Mouse (Mus musculus) E14TG2a.4 (cell line): ENCODE data around the gene Rtn4rl1.

Source experiments
- H3K27me3 ChIP-seq: 2 replicates; pipeline ENCODE4 v1.6.1; 2014; ENCODE audit warnings: low read length, control low read depth; ENCODE audit not compliant: insufficient read depth
- H3K36me3 ChIP-seq: 2 replicates; pipeline ENCODE4 v1.6.1; 2014; ENCODE audit warnings: low read length, control low read depth; ENCODE audit not compliant: insufficient read depth
- H3K4me1 ChIP-seq: replicated peaks from 2 replicates; pipeline ENCODE4 v1.6.1; 2014; ENCODE audit warnings: low read depth, low read length, control low read depth
- H3K4me3 ChIP-seq: replicated peaks from 2 replicates; pipeline ENCODE4 v1.5.1; 2014; ENCODE audit warnings: mild to moderate bottlenecking, low read length
- H3K9me3 ChIP-seq: 2 replicates; pipeline ENCODE4 v1.6.1; 2014; ENCODE audit warnings: low read length, control low read depth
- CTCF ChIP-seq: conservative IDR thresholded peaks from 2 replicates; pipeline ENCODE4 v1.5.1; 2014; ENCODE audit warnings: low read length
- NANOG ChIP-seq: IDR thresholded peaks from 2 replicates; pipeline ENCODE4 v1.6.1; 2014; ENCODE audit warnings: borderline replicate concordance, low read length, mixed read lengths
- POU5F1 ChIP-seq: IDR thresholded peaks from 2 replicates; pipeline ENCODE4 v1.6.1; 2014; ENCODE audit warnings: low read length, borderline replicate concordance

Rtn4rl1 gene

DNA sequence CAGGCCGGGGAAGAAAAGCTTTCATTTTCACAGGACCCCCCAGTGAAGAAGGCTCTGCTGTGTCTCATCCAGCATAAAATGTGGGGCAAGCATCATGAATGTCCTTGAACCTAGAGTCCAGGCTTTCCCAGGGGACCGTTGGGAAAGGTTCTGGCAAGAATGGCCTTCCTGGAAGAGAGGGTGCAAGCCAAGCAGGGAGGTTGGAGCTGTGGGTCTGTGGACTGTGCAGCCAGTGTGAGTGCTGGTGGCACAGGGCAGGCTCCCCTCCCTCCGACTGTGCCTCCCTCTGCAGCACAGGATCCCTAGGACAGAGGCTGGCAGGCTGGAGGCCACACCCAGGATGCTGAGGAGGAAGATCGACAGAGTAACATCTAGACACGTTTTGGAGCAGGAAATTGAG, 69.2 kb downstream of the Rtn4rl1 start:
- Histone ChIP-seq H3K4me3 (no peak overlapping the region), H3K4me1 (peaks cover 31% of the 10 kb centered on the region), H3K27me3 (peaks cover 62% of the 10 kb centered on the region), H3K36me3 (no peaks in the 10 kb centered on the region), H3K9me3 (no peaks in the 10 kb centered on the region)
- TF ChIP-seq NANOG: no peak
- TF ChIP-seq POU5F1: no peak
- TF ChIP-seq CTCF: no peak

DNA sequence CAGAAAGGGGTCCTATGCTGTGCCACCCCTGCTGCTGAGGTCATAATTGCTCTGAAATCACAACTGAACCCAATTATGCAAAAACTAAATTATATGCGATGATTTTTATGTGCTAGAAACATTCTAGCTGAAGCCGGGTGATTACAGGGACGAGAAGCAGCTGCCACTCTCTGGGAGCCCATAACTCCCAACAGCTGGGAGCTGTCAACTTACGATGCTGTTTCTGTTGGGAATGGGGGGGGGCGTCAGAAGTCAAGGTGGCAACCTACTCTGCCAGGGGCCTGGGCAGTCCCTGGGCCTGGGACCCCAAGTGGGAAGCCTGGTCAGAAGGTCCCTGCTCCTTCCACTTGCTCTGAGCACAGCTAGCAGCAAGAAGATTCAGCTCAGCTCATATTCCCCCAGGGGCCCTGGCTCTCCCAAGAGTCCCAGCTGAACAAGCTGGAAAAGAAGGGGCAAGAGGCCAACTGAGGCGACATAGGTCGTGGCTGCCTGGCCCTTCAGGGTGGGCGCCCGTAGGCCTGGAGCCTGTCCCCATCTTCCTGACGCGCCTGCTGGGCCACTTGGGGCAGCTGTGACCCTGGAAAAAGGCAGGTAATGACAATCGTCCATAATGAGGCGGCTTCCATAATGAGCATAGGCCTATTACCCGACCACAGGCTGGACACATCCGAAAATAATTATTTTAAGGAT, 69.8 kb downstream of the Rtn4rl1 start:
- Histone ChIP-seq H3K9me3 (no peaks in the 10 kb centered on the region), H3K36me3 (no peaks in the 10 kb centered on the region), H3K27me3 (peaks cover 62% of the 10 kb centered on the region), H3K4me3 (no peak overlapping the region), H3K4me1 (peaks cover 31% of the 10 kb centered on the region)
- TF ChIP-seq NANOG: no peak
- no peak for TF ChIP-seq POU5F1
- no peak for TF ChIP-seq CTCF

DNA sequence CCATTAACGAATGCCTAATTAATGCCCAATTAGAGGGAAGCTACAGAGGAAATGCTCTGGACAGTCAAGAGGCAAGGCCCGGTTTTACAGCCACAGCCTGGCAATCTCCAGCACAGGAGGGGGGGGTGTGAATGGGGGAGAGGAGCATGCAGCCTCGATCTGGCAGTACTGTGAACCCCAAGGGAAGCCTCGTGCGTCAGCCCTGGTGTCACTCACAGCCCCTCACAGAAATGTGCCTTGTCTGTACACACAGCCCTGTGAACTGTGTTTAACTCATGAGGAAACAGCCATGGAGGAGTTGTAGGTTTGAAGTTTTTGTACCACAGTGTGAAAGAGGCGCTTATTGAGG, 70.4 kb downstream of the Rtn4rl1 start:
- no peaks in the 10 kb centered on the region for H3K36me3 ChIP-seq
- no peak overlapping the region for H3K4me3 ChIP-seq
- TF ChIP-seq CTCF (no peak), NANOG (no peak), POU5F1 (no peak)
- H3K9me3 ChIP-seq: no peaks in the 10 kb centered on the region
- H3K27me3 ChIP-seq: peaks cover 62% of the 10 kb centered on the region
- peaks cover 31% of the 10 kb centered on the region for H3K4me1 ChIP-seq

DNA sequence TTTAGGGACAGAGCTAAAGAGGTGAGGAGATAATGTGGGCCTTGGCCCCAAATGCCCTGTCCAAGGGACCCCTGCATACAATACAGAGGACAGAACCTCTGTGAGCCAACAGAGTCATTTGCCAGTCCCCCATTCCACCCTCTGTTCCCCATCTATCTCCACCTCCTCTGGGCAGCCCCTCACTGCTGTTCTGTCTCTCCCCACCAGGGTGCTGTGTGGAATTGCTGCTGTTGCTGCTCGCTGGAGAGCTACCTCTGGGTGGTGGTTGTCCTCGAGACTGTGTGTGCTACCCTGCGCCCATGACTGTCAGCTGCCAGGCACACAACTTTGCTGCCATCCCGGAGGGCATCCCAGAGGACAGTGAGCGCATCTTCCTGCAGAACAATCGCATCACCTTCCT, 71.0 kb downstream of the Rtn4rl1 start:
- H3K9me3 ChIP-seq: no peaks in the 10 kb centered on the region
- peaks cover 57% of the 10 kb centered on the region for H3K27me3 ChIP-seq
- no peaks in the 10 kb centered on the region for H3K36me3 ChIP-seq
- H3K4me1 ChIP-seq: peaks cover 31% of the 10 kb centered on the region
- no peak overlapping the region for H3K4me3 ChIP-seq
- TF ChIP-seq NANOG: no peak
- TF ChIP-seq POU5F1: no peak
- TF ChIP-seq CTCF: peak; percentile 40

DNA sequence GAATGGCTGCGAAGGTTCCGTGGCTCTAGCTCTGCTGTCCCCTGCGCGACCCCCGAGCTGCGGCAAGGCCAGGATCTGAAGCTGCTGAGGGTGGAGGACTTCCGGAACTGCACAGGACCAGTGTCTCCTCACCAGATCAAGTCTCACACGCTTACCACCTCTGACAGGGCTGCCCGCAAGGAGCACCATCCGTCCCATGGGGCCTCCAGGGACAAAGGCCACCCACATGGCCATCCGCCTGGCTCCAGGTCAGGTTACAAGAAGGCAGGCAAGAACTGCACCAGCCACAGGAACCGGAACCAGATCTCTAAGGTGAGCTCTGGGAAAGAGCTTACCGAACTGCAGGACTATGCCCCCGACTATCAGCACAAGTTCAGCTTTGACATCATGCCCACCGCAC, 72.0 kb downstream of the Rtn4rl1 start:
- no peak for TF ChIP-seq NANOG
- no peak for TF ChIP-seq POU5F1
- no peak for TF ChIP-seq CTCF
- Histone ChIP-seq H3K9me3 (no peaks in the 10 kb centered on the region), H3K36me3 (no peaks in the 10 kb centered on the region), H3K27me3 (peaks cover 54% of the 10 kb centered on the region), H3K4me3 (peak overlapping the region; percentile 60), H3K4me1 (peaks cover 36% of the 10 kb centered on the region)

DNA sequence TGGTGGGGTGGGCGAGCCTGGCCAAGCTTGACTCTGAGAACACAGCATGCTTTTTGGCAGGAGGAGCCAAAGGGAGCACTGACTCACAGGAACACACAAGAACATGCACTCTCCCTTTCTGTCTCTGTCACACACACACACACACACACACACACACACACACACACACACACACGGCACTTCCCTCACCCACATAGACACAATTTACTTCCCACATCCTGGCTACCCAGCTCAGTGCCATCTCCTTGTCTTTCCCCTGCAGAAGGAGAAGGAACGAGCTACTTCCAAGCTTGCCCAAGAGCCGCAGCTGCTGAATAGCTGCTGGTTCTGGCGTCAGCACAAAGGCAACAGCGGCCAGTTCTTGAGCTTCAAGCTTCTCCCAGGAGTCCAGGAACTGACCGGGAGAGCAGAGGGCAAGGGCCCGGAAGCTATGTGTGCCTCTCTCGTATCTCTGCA, 74.3 kb downstream of the Rtn4rl1 start:
- Histone ChIP-seq H3K4me1 (peaks cover 40% of the 10 kb centered on the region), H3K4me3 (no peak overlapping the region), H3K36me3 (no peaks in the 10 kb centered on the region), H3K27me3 (peaks cover 41% of the 10 kb centered on the region), H3K9me3 (no peaks in the 10 kb centered on the region)
- no peak for TF ChIP-seq NANOG
- TF ChIP-seq POU5F1: no peak
- no peak for TF ChIP-seq CTCF

DNA sequence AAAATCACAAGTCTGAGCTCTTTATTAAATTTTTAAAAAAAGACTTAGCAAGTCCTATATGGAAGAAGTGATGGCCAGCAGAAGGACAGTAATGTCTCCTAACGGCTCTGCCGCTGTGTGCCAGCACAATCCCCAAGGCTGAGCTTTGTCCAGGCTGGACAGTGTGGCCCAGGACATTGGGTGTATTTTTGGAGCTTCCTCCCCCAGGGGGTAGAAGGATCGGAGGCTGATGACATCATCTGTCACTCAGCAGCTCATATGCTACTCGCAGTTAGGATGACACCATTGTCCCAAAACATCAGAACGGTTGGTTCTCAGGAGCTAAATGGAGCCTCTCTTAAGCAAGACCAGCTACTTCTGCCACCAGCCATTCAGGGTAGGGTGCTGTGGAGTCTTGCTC, 74.9 kb downstream of the Rtn4rl1 start:
- peaks cover 39% of the 10 kb centered on the region for H3K4me1 ChIP-seq
- no peaks in the 10 kb centered on the region for H3K36me3 ChIP-seq
- no peak overlapping the region for H3K4me3 ChIP-seq
- H3K9me3 ChIP-seq: no peaks in the 10 kb centered on the region
- no peak for TF ChIP-seq CTCF
- no peak for TF ChIP-seq POU5F1
- TF ChIP-seq NANOG: no peak
- peaks cover 40% of the 10 kb centered on the region for H3K27me3 ChIP-seq

DNA sequence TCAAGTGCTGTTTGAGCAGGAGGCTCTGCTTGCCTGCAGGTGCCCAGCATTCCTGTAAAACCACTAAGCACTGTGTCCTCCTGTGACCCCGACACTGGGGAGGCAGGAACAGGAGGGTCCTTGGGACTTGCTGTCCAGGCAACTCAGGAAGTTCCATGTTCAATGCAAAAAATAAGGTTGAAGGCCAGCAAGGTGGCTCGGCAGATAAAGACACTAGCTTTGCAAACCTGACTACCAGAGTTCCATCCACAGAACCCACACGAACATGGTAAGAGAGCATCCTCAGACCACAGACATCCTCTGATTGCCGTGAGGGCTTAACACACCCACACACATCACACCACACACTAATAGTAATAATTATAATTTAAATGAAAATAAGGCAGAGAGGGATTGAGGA, 75.6 kb downstream of the Rtn4rl1 start:
- Histone ChIP-seq H3K4me1 (peaks cover 45% of the 10 kb centered on the region), H3K36me3 (no peaks in the 10 kb centered on the region), H3K4me3 (no peak overlapping the region), H3K27me3 (peaks cover 44% of the 10 kb centered on the region), H3K9me3 (no peaks in the 10 kb centered on the region)
- TF ChIP-seq CTCF (no peak), NANOG (no peak), POU5F1 (no peak)

DNA sequence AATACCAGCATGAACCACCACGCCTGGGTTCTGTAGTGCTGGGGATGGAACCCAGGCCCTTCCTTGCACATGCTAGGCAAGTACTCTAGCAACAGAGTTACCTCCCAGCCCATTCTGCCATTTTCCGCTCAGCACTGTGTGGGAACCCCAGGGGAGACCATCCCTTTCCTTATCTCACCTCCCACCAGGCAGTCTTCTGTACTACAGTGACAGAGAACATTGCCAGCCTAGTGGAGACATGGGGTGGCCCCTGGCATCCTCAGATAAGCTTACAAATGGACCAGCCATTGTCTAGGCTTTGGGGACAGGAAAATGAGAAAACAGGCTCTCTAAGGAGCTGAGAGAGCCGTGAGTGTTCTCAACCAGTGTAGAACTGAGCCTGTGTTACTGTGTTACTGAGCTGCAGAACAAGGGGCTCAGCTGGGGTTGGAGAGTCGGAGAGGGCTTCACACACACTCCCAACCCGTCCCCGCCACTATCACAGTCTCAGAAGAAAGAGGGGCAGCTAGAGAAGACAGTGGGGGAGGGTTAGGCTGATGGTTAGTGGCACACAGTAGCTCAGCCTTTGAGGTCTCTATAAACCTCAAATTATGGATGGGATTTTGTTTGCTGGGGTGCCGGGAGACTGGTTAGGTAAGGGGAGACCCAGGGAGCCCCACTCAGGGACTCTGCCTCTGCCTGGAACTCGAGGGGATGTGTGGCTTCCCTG, 76.8 kb downstream of the Rtn4rl1 start:
- H3K4me3 ChIP-seq: peak overlapping the region; percentile 13; the same call in 1 of the 2 replicates
- H3K4me1 ChIP-seq: peaks cover 45% of the 10 kb centered on the region
- TF ChIP-seq CTCF: no peak
- TF ChIP-seq NANOG: no peak
- no peak for TF ChIP-seq POU5F1
- no peaks in the 10 kb centered on the region for H3K9me3 ChIP-seq
- peaks cover 32% of the 10 kb centered on the region for H3K27me3 ChIP-seq
- H3K36me3 ChIP-seq: no peaks in the 10 kb centered on the region
